Mouse (Mus musculus): ENCODE measurements around the gene Ror2. TPM values are rescaled to one million over a fixed set of nuclear protein-coding genes. Genes with fewer than 3 reads are reported as not detected.

Gene Ror2
- not detected for total RNA-seq (2023)

GRCm38 (mm10) chr13:53285756-53286361, at the start of gene Ror2:
TSS of gene Ror2 (minus strand) at chr13:53286124.

Other genes with a start within 250 kb of the Ror2 start
- 36.7 TPM for gene Sptlc1, start 91.3 kb upstream of the Ror2 start, total RNA-seq (2023)
- gene Msx2, start 186.9 kb upstream of the Ror2 start, total RNA-seq (2023): not detected